10 mouse cellular contexts compared by ENCODE assay signal in genomic region chr11:75254252-75254912, GRCm38 (mm10).
DNase-seq lines count a peak whose midpoint lies in the region; TF ChIP-seq lines count a peak whose summit lies in the region.
"Had no signal": no experiment of that assay in that cellular context is flagged by ENCODE, and none has a peak within 500 bp of the region (broad histone marks: within the 10 kb centered on the region; RNA-seq: fewer than 3 reads in every experiment).

No protein-coding gene starts in this region.

- peak overlapping the region; percentile 79 for H3K27ac ChIP-seq in layer of hippocampus, adult 2 months
- H3K27ac ChIP-seq in bone marrow macrophage, adult 2 months (ENCODE audit: insufficient read depth, low read depth, low read length) = peak overlapping the region; percentile 79
- peak overlapping the region; percentile 77 for H3K27ac ChIP-seq in testis, adult 2 months (ENCODE audit: control insufficient read depth, insufficient read depth, low read depth, low read length)
- H3K27ac ChIP-seq: limb, embryonic 12.5 days had no signal

- TF ChIP-seq POLR2A in bone marrow macrophage, adult 2 months (IDR thresholded peaks at IDR 0.05; ENCODE audit: borderline replicate concordance, low read depth, low read length) = no peak
- 0 out of 2 replicates have a peak, but pooled peaks have one; percentile 20 for TF ChIP-seq POLR2A in testis, adult 2 months (IDR thresholded peaks at IDR 0.05; ENCODE audit: control insufficient read depth, low read depth, low read length)

- TF ChIP-seq CTCF in layer of hippocampus, adult 2 months (conservative IDR thresholded peaks at IDR 0.05) = peak; percentile 35
- peak; percentile 24; the same call in 1 of the 2 replicates for TF ChIP-seq CTCF in bone marrow macrophage, adult 2 months (IDR thresholded peaks at IDR 0.05; ENCODE audit: low read depth, low read length)
- TF ChIP-seq CTCF in testis, adult 2 months (IDR thresholded peaks at IDR 0.05; ENCODE audit: control insufficient read depth, insufficient read depth, insufficient replicate concordance, low read depth, low read length) = no peak

- DNase-seq in layer of hippocampus, adult 2 months (ENCODE audit: low spot score in 2 of 2) = peak; percentile 41 to 63
- no peak for DNase-seq in layer of hippocampus, adult 9-10 months (ENCODE audit: low spot score)
- peak; percentile 78 for DNase-seq in heart, adult 8-10 months (ENCODE audit: low spot score)
- DNase-seq in kidney, postnatal 14 days = peak; percentile 75
- DNase-seq in lung, postnatal 25 days (ENCODE audit: low spot score) = peak; percentile 76
- DNase-seq in layer of hippocampus, postnatal 25 days (ENCODE audit: extremely low spot score in 1 of 2, low spot score in 1 of 2) = no peak

- H3K36me3 ChIP-seq in testis, adult 2 months (ENCODE audit: control insufficient read depth, insufficient read depth, low read length) = no peaks in the 10 kb centered on the region
- H3K36me3 ChIP-seq: limb, embryonic 12.5 days had no signal

- H3K4me1 ChIP-seq in bone marrow macrophage, adult 2 months (ENCODE audit: control insufficient read depth, insufficient read depth, low read length) = peaks cover 13% of the 10 kb centered on the region
- peaks cover 8% of the 10 kb centered on the region for H3K4me1 ChIP-seq in testis, adult 2 months (ENCODE audit: control insufficient read depth, insufficient read depth, low read length)

- no peak overlapping the region for H3K4me3 ChIP-seq in layer of hippocampus, adult 2 months
- H3K4me3 ChIP-seq in bone marrow macrophage, adult 2 months (ENCODE audit: insufficient read depth, low read length) = peak overlapping the region; percentile 8
- no peak overlapping the region for H3K4me3 ChIP-seq in testis, adult 2 months (ENCODE audit: control insufficient read depth, low read depth, low read length)
- H3K4me3 ChIP-seq: limb, embryonic 12.5 days had no signal

- no peaks in the 10 kb centered on the region for H3K27me3 ChIP-seq in testis, adult 2 months (ENCODE audit: control insufficient read depth, insufficient read depth, low read length)
- H3K27me3 ChIP-seq: limb, embryonic 12.5 days; Patski had no signal

Comparison
In these comparisons a context has a peak if more than half of its experiments do, and no peak if none do; other contexts are left out.
1. DNase-seq: peak in layer of hippocampus, adult 2 months (2 of 2), heart, adult 8-10 months (single experiment), kidney, postnatal 14 days (single experiment) and lung, postnatal 25 days (single experiment); none in layer of hippocampus, adult 9-10 months (single experiment) and layer of hippocampus, postnatal 25 days (0 of 2).
2. Peak in every context shown above with its lines, with median percentiles within 50 percentile points of each other: H3K27ac ChIP-seq.